Mouse (Mus musculus): Measurements from ENCODE around the gene Rnf223.
"Not testable (repeated sequence)": the region's sequence is repeated elsewhere in the genome, so short reads cannot be mapped to it uniquely, and the experiment has no call there.

The Rnf223 gene

GRCm38 (mm10) chr4:156128746-156129145 is 1.6 kb upstream of the Rnf223 start:
- DNase-seq (ENCODE audit: extremely low read depth, insufficient read length, low spot score) = peak; percentile 47

- no peak for DNase-seq (ENCODE audit: extremely low read depth, insufficient read length, low spot score)
These were observed 627 bp downstream of the Rnf223 start for GRCm38 (mm10) chr4:156130940-156131339.

- no peak for DNase-seq (ENCODE audit: extremely low read depth, insufficient read length, low spot score)
These were observed 3.0 kb downstream of the Rnf223 start for GRCm38 (mm10) chr4:156133334-156133733.

GRCm38 (mm10) chr4:156133943-156134605 is 3.8 kb downstream of the Rnf223 start:
- no peak for DNase-seq (ENCODE audit: extremely low read depth, insufficient read length, low spot score)

- DNase-seq (ENCODE audit: extremely low read depth, insufficient read length, low spot score) = no peak
These were observed 4.8 kb downstream of the Rnf223 start for GRCm38 (mm10) chr4:156135112-156135511.

GRCm38 (mm10) chr4:156135801-156136200 is 5.5 kb downstream of the Rnf223 start:
- no peak for DNase-seq (ENCODE audit: extremely low read depth, insufficient read length, low spot score)

GRCm38 (mm10) chr4:156136285-156137100 is 6.2 kb downstream of the Rnf223 start:
- DNase-seq (ENCODE audit: extremely low read depth, insufficient read length, low spot score) = no peak

- not testable (repeated sequence) for DNase-seq (ENCODE audit: extremely low read depth, insufficient read length, low spot score)
These were observed 20.6 kb downstream of the Rnf223 start for GRCm38 (mm10) chr4:156150887-156151286.

- DNase-seq (ENCODE audit: extremely low read depth, insufficient read length, low spot score) = no peak
These were observed 24.5 kb downstream of the Rnf223 start for GRCm38 (mm10) chr4:156154771-156155170.

GRCm38 (mm10) chr4:156166477-156166876 is 36.2 kb downstream of the Rnf223 start:
- no peak for DNase-seq (ENCODE audit: extremely low read depth, insufficient read length, low spot score)

GRCm38 (mm10) chr4:156168611-156169010 is 38.3 kb downstream of the Rnf223 start:
- no peak for DNase-seq (ENCODE audit: extremely low read depth, insufficient read length, low spot score)

- DNase-seq (ENCODE audit: extremely low read depth, insufficient read length, low spot score) = no peak
These were observed 38.8 kb downstream of the Rnf223 start for GRCm38 (mm10) chr4:156169129-156169528.

- DNase-seq (ENCODE audit: extremely low read depth, insufficient read length, low spot score) = no peak
These were observed 41.5 kb downstream of the Rnf223 start for GRCm38 (mm10) chr4:156171828-156172227.

GRCm38 (mm10) chr4:156177630-156178029 is 47.3 kb downstream of the Rnf223 start:
- no peak for DNase-seq (ENCODE audit: extremely low read depth, insufficient read length, low spot score)

All from 3134 (cell line).